Mouse (Mus musculus) embryonic facial prominence, embryonic 14.5 days (tissue): Measurements from ENCODE around the gene Itpkb. TPM values are rescaled to one million over a fixed set of nuclear protein-coding genes. Genes with fewer than 3 reads are reported as not detected.

Experiments used
- ATAC-seq: fragments of 200-750 bp; cut with Nextera tagmentation; 2 replicates; pipeline ENCODE4 v1.8.0; 2017; ENCODE audit warnings: low read depth, moderate number of reproducible peaks, moderate TSS enrichment
- DNase-seq: peaks from one replicate; pipeline ENCODE4 v3.0.0-alpha.2; 2015; ENCODE audit warnings: low spot score
- H3K27ac ChIP-seq: fragments of 300-500 bp; sonication (generic); replicated peaks from 2 replicates; pipeline ENCODE4 v1.5.1; 2014; ENCODE audit warnings: low read depth, mild to moderate bottlenecking, low read length, moderate library complexity
- H3K27me3 ChIP-seq: fragments of 300-500 bp; sonication (generic); replicated peaks from 2 replicates; pipeline ENCODE4 v1.6.1; 2014; ENCODE audit warnings: low read length; ENCODE audit not compliant: control insufficient read depth, insufficient read depth
- H3K36me3 ChIP-seq: fragments of 300-500 bp; sonication (generic); 2 replicates; pipeline ENCODE4 v1.6.1; 2014; ENCODE audit warnings: low read length, mixed read lengths; ENCODE audit not compliant: control insufficient read depth, insufficient read depth
- H3K4me1 ChIP-seq: fragments of 300-500 bp; sonication (generic); 2 replicates; pipeline ENCODE4 v1.6.1; 2014; ENCODE audit warnings: antibody characterized with exemption, low read length; ENCODE audit not compliant: control insufficient read depth, insufficient read depth
- H3K4me2 ChIP-seq: fragments of 300-500 bp; sonication (generic); 2 replicates; pipeline ENCODE4 v1.6.1; 2014; ENCODE audit warnings: low read depth, mild to moderate bottlenecking, low read length, moderate library complexity, mixed read lengths
- H3K4me3 ChIP-seq: fragments of 300-500 bp; sonication (generic); 2 replicates; pipeline ENCODE4 v1.5.1; 2014; ENCODE audit warnings: low read depth, mild to moderate bottlenecking, low read length
- H3K9ac ChIP-seq: fragments of 300-500 bp; sonication (generic); 2 replicates; pipeline ENCODE4 v1.6.1; 2014; ENCODE audit warnings: low read depth, mild to moderate bottlenecking, low read length, moderate library complexity, mixed read lengths
- H3K9me3 ChIP-seq: fragments of 300-500 bp; sonication (generic); 2 replicates; pipeline ENCODE4 v1.6.1; 2016; ENCODE audit warnings: low read length; ENCODE audit not compliant: control insufficient read depth
- WGBS: fragments of 180-500 bp; shearing (Covaris S2); extraction: QIAGEN DNeasy Blood & Tissue Kit; methylation state at CpG from one replicate; pipeline ENCODE4 v1.1.7; 2014; 5-methylcytosine and 5-hydroxymethylcytosine counted together
- polyA plus RNA-seq: library from polyadenylated mRNA; unstranded; fragments of >200 nt; fragmentation: Nextera tagmentation; extraction: Ambion mirVana; gene quantifications from 2 replicates; pipeline ENCODE4 v1.2.1, GENCODE M21; 2014

The Itpkb gene
- polyA plus RNA-seq, 1 experiment from 2014 or later = 7.6 TPM

- no peak overlapping the region for H3K9ac ChIP-seq
- H3K4me2 ChIP-seq = no peak overlapping the region
- WGBS = 90% methylated on average over 3 of the region's 3 CpGs
- DNase-seq (no peak), ATAC-seq (no peak)
- H3K36me3 ChIP-seq = no peaks in the 10 kb centered on the region
- H3K27me3 ChIP-seq = no peaks in the 10 kb centered on the region
- H3K27ac ChIP-seq = no peak overlapping the region
- H3K9me3 ChIP-seq = no peaks in the 10 kb centered on the region
- H3K4me3 ChIP-seq = no peak overlapping the region
- H3K4me1 ChIP-seq = no peaks in the 10 kb centered on the region; the same call in 1 of the 2 replicates
Measured at GRCm38 (mm10) chr1:180322896-180323295, 7.4 kb upstream of the Itpkb start.

GRCm38 (mm10) chr1:180323491-180323890 lies 6.8 kb upstream of the Itpkb start:
- Histone ChIP-seq H3K4me3 (no peak overlapping the region), H3K4me1 (peaks cover 2% of the 10 kb centered on the region; the same call in 1 of the 2 replicates), H3K4me2 (no peak overlapping the region), H3K36me3 (no peaks in the 10 kb centered on the region), H3K9ac (no peak overlapping the region), H3K27me3 (no peaks in the 10 kb centered on the region), H3K9me3 (no peaks in the 10 kb centered on the region), H3K27ac (no peak overlapping the region)
- no peak for ATAC-seq
- WGBS = 87% methylated on average over 5 of the region's 5 CpGs
- DNase-seq = no peak

- Histone ChIP-seq H3K4me1 (peaks cover 9% of the 10 kb centered on the region), H3K27me3 (no peaks in the 10 kb centered on the region), H3K27ac (no peak overlapping the region), H3K9me3 (no peaks in the 10 kb centered on the region), H3K4me2 (no peak overlapping the region), H3K36me3 (no peaks in the 10 kb centered on the region), H3K4me3 (no peak overlapping the region), H3K9ac (no peak overlapping the region)
- no peak for DNase-seq
- 90% methylated on average over 4 of the region's 4 CpGs for WGBS
- no peak for ATAC-seq
Measured at GRCm38 (mm10) chr1:180324271-180324670, 6.0 kb upstream of the Itpkb start.

- H3K4me3 ChIP-seq = peak overlapping the region; percentile 78; the same call in 1 of the 2 replicates
- peak overlapping the region; percentile 97 for H3K27ac ChIP-seq
- H3K9ac ChIP-seq = peak overlapping the region; percentile 91; the same call in 1 of the 2 replicates
- peak overlapping the region; percentile 97 for H3K4me2 ChIP-seq
- WGBS = 14% methylated on average over 12 of the region's 12 CpGs
- H3K36me3 ChIP-seq = peaks cover 16% of the 10 kb centered on the region; the same call in 1 of the 2 replicates
- peaks cover 32% of the 10 kb centered on the region for H3K4me1 ChIP-seq
- H3K9me3 ChIP-seq = no peaks in the 10 kb centered on the region
- DNase-seq (peak; percentile 90), ATAC-seq (peak; percentile 31; the same call in 1 of the 2 replicates)
- H3K27me3 ChIP-seq = 0 out of 2 replicates have a peak, but pooled peaks cover 8% of the 10 kb centered on the region
Measured at GRCm38 (mm10) chr1:180328794-180329665, 1.3 kb upstream of the Itpkb start.

- DNase-seq (no peak), ATAC-seq (0 out of 2 replicates have a peak, but pooled peaks have one; percentile 0)
- peak overlapping the region; percentile 78 for H3K4me3 ChIP-seq
- peak overlapping the region; percentile 97 for H3K27ac ChIP-seq
- H3K27me3 ChIP-seq = 0 out of 2 replicates have a peak, but pooled peaks cover 8% of the 10 kb centered on the region
- H3K9ac ChIP-seq = peak overlapping the region; percentile 91
- peak overlapping the region; percentile 97 for H3K4me2 ChIP-seq
- peaks cover 23% of the 10 kb centered on the region; the same call in 1 of the 2 replicates for H3K36me3 ChIP-seq
- 9% methylated on average over 6 of the region's 6 CpGs for WGBS
- H3K9me3 ChIP-seq = no peaks in the 10 kb centered on the region
- peaks cover 39% of the 10 kb centered on the region for H3K4me1 ChIP-seq
Measured at GRCm38 (mm10) chr1:180329706-180330105, 579 bp upstream of the Itpkb start.

GRCm38 (mm10) chr1:180330707-180331545 lies 641 bp downstream of the Itpkb start:
- ATAC-seq (peak; percentile 23; the same call in 1 of the 2 replicates), DNase-seq (peak; percentile 60)
- Histone ChIP-seq H3K9me3 (no peaks in the 10 kb centered on the region), H3K27ac (peak overlapping the region; percentile 97), H3K36me3 (peaks cover 30% of the 10 kb centered on the region), H3K9ac (peak overlapping the region; percentile 91), H3K4me2 (peak overlapping the region; percentile 97), H3K4me3 (peak overlapping the region; percentile 78), H3K4me1 (peaks cover 49% of the 10 kb centered on the region), H3K27me3 (0 out of 2 replicates have a peak, but pooled peaks cover 8% of the 10 kb centered on the region)
- WGBS = under 1% methylated on average over 55 of the region's 58 CpGs

GRCm38 (mm10) chr1:180331546-180332075 lies 1.3 kb downstream of the Itpkb start:
- under 1% methylated on average over 20 of the region's 21 CpGs for WGBS
- H3K9me3 ChIP-seq = no peaks in the 10 kb centered on the region
- peaks cover 55% of the 10 kb centered on the region for H3K4me1 ChIP-seq
- peak overlapping the region; percentile 78 for H3K4me3 ChIP-seq
- H3K27me3 ChIP-seq = 0 out of 2 replicates have a peak, but pooled peaks cover 8% of the 10 kb centered on the region
- peak overlapping the region; percentile 97 for H3K27ac ChIP-seq
- peak overlapping the region; percentile 97 for H3K4me2 ChIP-seq
- 0 out of 2 replicates have a peak, but pooled peaks have one; percentile 13 for ATAC-seq
- peaks cover 37% of the 10 kb centered on the region for H3K36me3 ChIP-seq
- peak overlapping the region; percentile 91 for H3K9ac ChIP-seq
- DNase-seq = no peak
